Mouse (Mus musculus) erythroblast, embryonic 14.5 days (primary cell): ENCODE results near the gene Anp32a.

ENCODE experiments used
- GATA1 ChIP-seq: IDR thresholded peaks from 2 replicates; pipeline ENCODE4 v1.6.1; 2012; ENCODE audit warnings: low read length, inconsistent platforms, mixed read lengths
- TAL1 ChIP-seq: IDR thresholded peaks from 3 replicates; pipeline ENCODE4 v1.6.1; 2012; ENCODE audit warnings: low read length, inconsistent platforms, mixed read lengths

DNA sequence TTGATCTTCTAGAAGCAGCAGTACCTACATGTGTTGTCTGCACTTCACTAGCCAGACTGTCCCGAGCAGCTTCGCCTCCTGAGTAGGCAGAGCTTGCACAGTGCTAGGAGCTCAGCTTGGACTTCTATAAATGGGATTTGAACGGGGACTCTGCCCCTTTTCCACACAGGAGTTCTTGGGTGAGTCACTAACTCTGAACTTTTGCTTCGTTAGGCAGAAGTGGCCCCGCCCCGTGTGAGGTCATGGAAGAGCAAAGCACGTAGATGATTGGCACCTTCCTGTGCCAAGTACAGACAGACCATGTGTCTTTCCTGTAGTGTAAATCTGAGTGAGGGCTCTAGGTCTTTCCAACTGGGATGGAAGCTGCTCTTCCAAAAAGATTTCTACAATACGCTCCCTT, 85.9 kb downstream of the Anp32a start:
- TF ChIP-seq GATA1: no peak
- TF ChIP-seq TAL1: no peak
